Mouse (Mus musculus) adrenal gland (tissue): ENCODE data around the gene Gstm7.
"Not testable (repeated sequence)": the region's sequence is repeated elsewhere in the genome, so short reads cannot be mapped to it uniquely, and the experiment has no call there.

ENCODE experiments used
- intact Hi-C: fragments of 180-260 bp; cut with DNase I; formaldehyde crosslinking; loops from one replicate; pipeline ENCODE4 v1.15.1; 2025
- long read RNA-seq, 2 experiments: library from polyadenylated mRNA; unstranded; transcript quantifications; one replicate each; pipeline ENCODE4 v2.0.0; 2020; ENCODE audit warnings: borderline replicate concordance in 1 of 2; ENCODE audit not compliant: insufficient replicate concordance in 1 of 2

The Gstm7 gene
- long read RNA-seq, experiment 1, transcript Gstm7-201 (8 exons, 1,377 nt), result major isoform, 81 of 103 reads
- long read RNA-seq, experiment 1, partial matches to known transcripts, result 6 of 103 reads
- long read RNA-seq, experiment 1, other reads (novel, unspliced or antisense), result 14 of 103 reads
- long read RNA-seq, experiment 2, transcript Gstm7-201 (8 exons, 1,377 nt), result major isoform, 93 of 116 reads
- long read RNA-seq, experiment 2, partial matches to known transcripts, result 5 of 116 reads
- long read RNA-seq, experiment 2, other reads (novel, unspliced or antisense), result 17 of 116 reads

- intact Hi-C loops, result loop anchor here (5.0 kb wide), 1 partner anchor 216 kb away; the partner anchor contains the start of gene Gnai3
Observed at GRCm38 (mm10) chr3:107931670-107932069, at the start of gene Gstm7. TSS of gene Gstm7 (minus strand) at chr3:107931817.

GRCm38 (mm10) chr3:107981261-107981660 lies 49.6 kb upstream of the Gstm7 start:
- intact Hi-C loops, result no loop called here

- intact Hi-C loops, result no loop called here
Observed at GRCm38 (mm10) chr3:107977691-107978090, 46.1 kb upstream of the Gstm7 start.

GRCm38 (mm10) chr3:107974237-107974636 lies 42.6 kb upstream of the Gstm7 start:
- intact Hi-C loops, result no loop called here

- intact Hi-C loops, result no loop called here
Observed at GRCm38 (mm10) chr3:107972070-107972469, 40.5 kb upstream of the Gstm7 start.

- intact Hi-C loops, result not testable (repeated sequence)
Observed at GRCm38 (mm10) chr3:107971101-107971500, 39.5 kb upstream of the Gstm7 start.

GRCm38 (mm10) chr3:107968724-107969395 lies 37.2 kb upstream of the Gstm7 start, which contains the start of gene Gstm3:
TSS of gene Gstm3 (minus strand) at chr3:107969283.
- intact Hi-C loops, result no loop called here

GRCm38 (mm10) chr3:107966631-107967030 lies 35.0 kb upstream of the Gstm7 start:
- intact Hi-C loops, result no loop called here

GRCm38 (mm10) chr3:107965592-107965991 lies 34.0 kb upstream of the Gstm7 start:
- intact Hi-C loops, result no loop called here

- intact Hi-C loops, result no loop called here
Observed at GRCm38 (mm10) chr3:107964656-107965308, 33.2 kb upstream of the Gstm7 start.

GRCm38 (mm10) chr3:107964026-107964425 lies 32.4 kb upstream of the Gstm7 start:
- intact Hi-C loops, result no loop called here

- intact Hi-C loops, result loop anchor here (10.0 kb wide), 1 partner anchor 190 kb away; the partner anchor contains the start of gene Gnai3
Observed at GRCm38 (mm10) chr3:107955260-107955659, 23.6 kb upstream of the Gstm7 start.

- intact Hi-C loops, result loop anchor here (1.0 to 10.0 kb wide), 2 partner anchors 64 to 191 kb away; partner anchors contain the start of gene Gnai3
Observed at GRCm38 (mm10) chr3:107953906-107954305, 22.3 kb upstream of the Gstm7 start.

- intact Hi-C loops, result loop anchor here (1.0 to 10.0 kb wide), 2 partner anchors 65 to 191 kb away; partner anchors contain the start of gene Gnai3
Observed at GRCm38 (mm10) chr3:107953328-107953755, 21.7 kb upstream of the Gstm7 start.

GRCm38 (mm10) chr3:107950531-107950930 lies 18.9 kb upstream of the Gstm7 start:
- intact Hi-C loops, result loop anchor here (10.0 kb wide), 1 partner anchor 194 kb away; the partner anchor contains the start of gene Gnai3

- intact Hi-C loops, result not testable (repeated sequence)
Observed at GRCm38 (mm10) chr3:107949461-107949860, 17.8 kb upstream of the Gstm7 start.

GRCm38 (mm10) chr3:107945729-107946128 lies 14.1 kb upstream of the Gstm7 start:
- intact Hi-C loops, result no loop called here

GRCm38 (mm10) chr3:107943239-107943990 lies 11.8 kb upstream of the Gstm7 start, which contains the start of gene Gstm6:
TSS of gene Gstm6 (minus strand) at chr3:107943749.
- intact Hi-C loops, result loop anchor here (5.0 kb wide), 1 partner anchor 119 kb away; no protein-coding TSS in a partner anchor

GRCm38 (mm10) chr3:107941261-107941660 lies 9.6 kb upstream of the Gstm7 start:
- intact Hi-C loops, result loop anchor here (5.0 kb wide), 1 partner anchor 121 kb away; no protein-coding TSS in a partner anchor

GRCm38 (mm10) chr3:107940524-107940923 lies 8.9 kb upstream of the Gstm7 start:
- intact Hi-C loops, result loop anchor here (5.0 kb wide), 1 partner anchor 122 kb away; no protein-coding TSS in a partner anchor
